Mouse (Mus musculus) small intestine, adult 2 months (tissue): ENCODE measurements around the gene Tspan2.

Experiments used
- CTCF ChIP-seq: fragments of 200-500 bp; IDR thresholded peaks from 2 replicates; pipeline ENCODE4 v1.5.1; 2012; ENCODE audit warnings: low read depth, mild to moderate bottlenecking, control low read depth, inconsistent platforms, low read length, moderate library complexity, mixed read lengths; ENCODE audit not compliant: insufficient replicate concordance, insufficient read length; ENCODE audit errors: extremely low read depth
- POLR2A ChIP-seq: fragments of 200-500 bp; IDR thresholded peaks from 2 replicates; pipeline ENCODE4 v1.6.1; 2012; ENCODE audit warnings: low read depth, mild to moderate bottlenecking, control low read depth, inconsistent platforms, low read length, moderate library complexity

- no peak for TF ChIP-seq CTCF
- TF ChIP-seq POLR2A: no peak
These were observed 18.1 kb downstream of the Tspan2 start for GRCm38 (mm10) chr3:102752457-102752856.
